Mouse (Mus musculus) thymus, postnatal 36 days (tissue): ENCODE measurements around the gene 1700012B07Rik.

Experiments
- DNase-seq, 2 experiments: peaks; one replicate each; pipeline ENCODE4 v3.0.0; 2022; ENCODE audit warnings: mixed read lengths in 2 of 2

1700012B07Rik gene

GRCm38 (mm10) chr11:109845601-109846000, 17.8 kb upstream of the 1700012B07Rik start:
- DNase-seq = no peak

GRCm38 (mm10) chr11:109844466-109844865, 16.6 kb upstream of the 1700012B07Rik start:
- no peak for DNase-seq

GRCm38 (mm10) chr11:109830368-109830767, 2.5 kb upstream of the 1700012B07Rik start:
- no peak for DNase-seq

GRCm38 (mm10) chr11:109822280-109822679, 5.6 kb downstream of the 1700012B07Rik start:
- no peak for DNase-seq

GRCm38 (mm10) chr11:109817405-109817804, 10.4 kb downstream of the 1700012B07Rik start:
- no peak for DNase-seq

- DNase-seq = no peak
These were observed 10.9 kb downstream of the 1700012B07Rik start for GRCm38 (mm10) chr11:109816911-109817310.

GRCm38 (mm10) chr11:109811721-109812120, 16.1 kb downstream of the 1700012B07Rik start:
- no peak for DNase-seq

- DNase-seq = no peak
These were observed 18.5 kb downstream of the 1700012B07Rik start for GRCm38 (mm10) chr11:109809175-109809855.

GRCm38 (mm10) chr11:109801515-109801914, 26.3 kb downstream of the 1700012B07Rik start:
- DNase-seq = no peak

- no peak for DNase-seq
These were observed 30.3 kb downstream of the 1700012B07Rik start for GRCm38 (mm10) chr11:109797531-109797930.

GRCm38 (mm10) chr11:109795536-109795935, 32.3 kb downstream of the 1700012B07Rik start:
- no peak for DNase-seq

- DNase-seq = no peak
These were observed 34.3 kb downstream of the 1700012B07Rik start for GRCm38 (mm10) chr11:109793578-109793977.

- no peak for DNase-seq
These were observed 35.3 kb downstream of the 1700012B07Rik start for GRCm38 (mm10) chr11:109792401-109792997.

- no peak for DNase-seq
These were observed 35.9 kb downstream of the 1700012B07Rik start for GRCm38 (mm10) chr11:109791965-109792364.

GRCm38 (mm10) chr11:109790221-109790620, 37.6 kb downstream of the 1700012B07Rik start:
- DNase-seq = no peak

- DNase-seq = no peak
These were observed 42.5 kb downstream of the 1700012B07Rik start for GRCm38 (mm10) chr11:109785392-109785791.

GRCm38 (mm10) chr11:109771381-109771780, 56.5 kb downstream of the 1700012B07Rik start:
- no peak for DNase-seq

- DNase-seq = no peak
These were observed 57.7 kb downstream of the 1700012B07Rik start for GRCm38 (mm10) chr11:109770185-109770584.

GRCm38 (mm10) chr11:109769091-109769490, 58.8 kb downstream of the 1700012B07Rik start:
- DNase-seq = no peak

GRCm38 (mm10) chr11:109760063-109760462, 67.8 kb downstream of the 1700012B07Rik start:
- no peak for DNase-seq

- no peak for DNase-seq
These were observed 69.1 kb downstream of the 1700012B07Rik start for GRCm38 (mm10) chr11:109758616-109759215.

- no peak for DNase-seq
These were observed 73.7 kb downstream of the 1700012B07Rik start for GRCm38 (mm10) chr11:109754105-109754602.

- DNase-seq = no peak
These were observed 75.9 kb downstream of the 1700012B07Rik start for GRCm38 (mm10) chr11:109751636-109752603.
